Mouse (Mus musculus): ENCODE results near the gene Ccdc146. TPM values are rescaled to one million over a fixed set of nuclear protein-coding genes. Genes with fewer than 3 reads are reported as not detected.
"Not testable (repeated sequence)": the region's sequence is repeated elsewhere in the genome, so short reads cannot be mapped to it uniquely, and the experiment has no call there.

The Ccdc146 gene
- total RNA-seq, 2 experiments from 2014 or later, result 0.71 to 0.82 TPM

GRCm38 (mm10) chr5:21387340-21387739 lies 37.1 kb downstream of the Ccdc146 start:
- DNase-seq (ENCODE audit: low spot score in 2 of 2), result no peak

- DNase-seq (ENCODE audit: low spot score in 2 of 2), result no peak
These were observed 38.0 kb downstream of the Ccdc146 start for GRCm38 (mm10) chr5:21386432-21386831.

GRCm38 (mm10) chr5:21384976-21385375 lies 39.5 kb downstream of the Ccdc146 start:
- DNase-seq (ENCODE audit: low spot score in 2 of 2), result no peak

- DNase-seq (ENCODE audit: low spot score in 2 of 2), result no peak
These were observed 40.1 kb downstream of the Ccdc146 start for GRCm38 (mm10) chr5:21384252-21384960.

GRCm38 (mm10) chr5:21383392-21384251 lies 40.9 kb downstream of the Ccdc146 start:
- peak in 1 of 2 experiments; percentile 18 for DNase-seq (ENCODE audit: low spot score in 2 of 2)

- no peak for DNase-seq (ENCODE audit: low spot score in 2 of 2)
These were observed 41.8 kb downstream of the Ccdc146 start for GRCm38 (mm10) chr5:21382678-21383077.

GRCm38 (mm10) chr5:21381986-21382385 lies 42.5 kb downstream of the Ccdc146 start:
- no peak for DNase-seq (ENCODE audit: low spot score in 2 of 2)

GRCm38 (mm10) chr5:21378397-21378796 lies 46.1 kb downstream of the Ccdc146 start:
- no peak for DNase-seq (ENCODE audit: low spot score in 2 of 2)

GRCm38 (mm10) chr5:21376935-21377334 lies 47.5 kb downstream of the Ccdc146 start:
- no peak for DNase-seq (ENCODE audit: low spot score in 2 of 2)

- no peak for DNase-seq (ENCODE audit: low spot score in 2 of 2)
These were observed 51.3 kb downstream of the Ccdc146 start for GRCm38 (mm10) chr5:21373180-21373518.

- DNase-seq (ENCODE audit: low spot score in 2 of 2), result peak; percentile 58
These were observed 51.8 kb downstream of the Ccdc146 start, which contains the start of gene Fgl2 for GRCm38 (mm10) chr5:21372493-21373179. Gene Fgl2, plus strand, starts transcription at chr5:21372642.

- DNase-seq (ENCODE audit: low spot score in 2 of 2), result no peak
These were observed 52.6 kb downstream of the Ccdc146 start for GRCm38 (mm10) chr5:21371920-21372319.

GRCm38 (mm10) chr5:21370218-21370947 lies 54.1 kb downstream of the Ccdc146 start:
- DNase-seq (ENCODE audit: low spot score in 2 of 2), result no peak

- no peak for DNase-seq (ENCODE audit: low spot score in 2 of 2)
These were observed 57.0 kb downstream of the Ccdc146 start for GRCm38 (mm10) chr5:21367514-21367913.

- no peak for DNase-seq (ENCODE audit: low spot score in 2 of 2)
These were observed 58.0 kb downstream of the Ccdc146 start for GRCm38 (mm10) chr5:21366338-21367053.

GRCm38 (mm10) chr5:21363343-21363742 lies 61.1 kb downstream of the Ccdc146 start:
- no peak for DNase-seq (ENCODE audit: low spot score in 2 of 2)

GRCm38 (mm10) chr5:21358648-21359047 lies 65.8 kb downstream of the Ccdc146 start:
- DNase-seq (ENCODE audit: low spot score in 2 of 2), result no peak

GRCm38 (mm10) chr5:21351678-21352077 lies 72.8 kb downstream of the Ccdc146 start:
- no peak for DNase-seq (ENCODE audit: low spot score in 2 of 2)

- no peak for DNase-seq (ENCODE audit: low spot score in 2 of 2)
These were observed 76.1 kb downstream of the Ccdc146 start for GRCm38 (mm10) chr5:21348366-21348765.

GRCm38 (mm10) chr5:21342265-21342664 lies 82.2 kb downstream of the Ccdc146 start:
- not testable (repeated sequence) for DNase-seq (ENCODE audit: low spot score in 2 of 2)

Measured in layer of hippocampus, postnatal 10 days (tissue).